Mouse (Mus musculus): Measurements from ENCODE around the gene Thsd7b.
"Not testable (repeated sequence)": the region's sequence is repeated elsewhere in the genome, so short reads cannot be mapped to it uniquely, and the experiment has no call there.

Gene Thsd7b

GRCm38 (mm10) chr1:130085910-130086309, 812.8 kb downstream of the Thsd7b start:
- in situ Hi-C loops (cut with MboI, MseI): no loop called here

- in situ Hi-C loops (cut with MboI, MseI): no loop called here
These were observed 826.1 kb downstream of the Thsd7b start for GRCm38 (mm10) chr1:130099227-130099626.

- in situ Hi-C loops (cut with MboI, MseI): no loop called here
These were observed 839.6 kb downstream of the Thsd7b start for GRCm38 (mm10) chr1:130112580-130113314.

DNA sequence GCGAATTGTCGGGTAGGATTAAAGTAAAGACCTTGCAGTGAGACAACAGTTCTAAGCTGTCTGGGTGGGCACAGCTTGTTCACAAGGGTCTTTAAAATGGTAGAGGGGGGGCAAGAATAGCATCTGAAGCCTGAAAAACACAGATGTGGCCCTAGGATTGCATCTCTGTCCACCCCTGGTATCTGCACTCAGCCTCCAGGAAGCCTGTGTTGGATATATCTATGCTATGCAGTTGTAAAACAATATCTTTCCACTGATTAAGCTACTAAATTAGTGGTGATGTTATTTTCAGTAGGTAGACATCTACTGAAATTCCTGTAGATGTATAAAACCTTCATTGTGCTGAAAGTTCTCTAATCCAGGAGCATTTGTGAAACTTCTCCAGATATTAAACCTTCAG, 840.4 kb downstream of the Thsd7b start:
- in situ Hi-C loops (cut with MboI, MseI): no loop called here

GRCm38 (mm10) chr1:130130901-130131300, 857.8 kb downstream of the Thsd7b start:
- in situ Hi-C loops (cut with MboI, MseI): no loop called here

DNA sequence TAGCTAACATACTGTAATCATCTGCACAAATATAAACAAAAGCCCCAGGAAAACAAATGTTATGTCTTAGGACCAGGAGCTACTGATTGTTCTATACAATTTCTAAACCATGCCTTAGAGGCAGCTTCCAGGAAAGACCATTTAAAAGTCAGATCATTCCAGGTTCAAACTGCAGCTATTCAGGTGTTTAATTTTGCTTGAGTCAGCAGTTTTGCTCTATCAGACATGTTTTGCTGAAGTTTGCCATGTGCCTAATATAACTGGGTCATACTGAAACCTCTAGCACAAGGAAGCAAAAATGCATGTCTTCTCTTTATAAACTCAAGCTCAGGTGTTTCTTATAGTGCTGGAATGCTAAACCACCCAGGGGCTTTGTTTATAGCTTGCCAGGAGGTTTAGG, 893.1 kb downstream of the Thsd7b start:
- in situ Hi-C loops (cut with MboI, MseI): no loop called here

DNA sequence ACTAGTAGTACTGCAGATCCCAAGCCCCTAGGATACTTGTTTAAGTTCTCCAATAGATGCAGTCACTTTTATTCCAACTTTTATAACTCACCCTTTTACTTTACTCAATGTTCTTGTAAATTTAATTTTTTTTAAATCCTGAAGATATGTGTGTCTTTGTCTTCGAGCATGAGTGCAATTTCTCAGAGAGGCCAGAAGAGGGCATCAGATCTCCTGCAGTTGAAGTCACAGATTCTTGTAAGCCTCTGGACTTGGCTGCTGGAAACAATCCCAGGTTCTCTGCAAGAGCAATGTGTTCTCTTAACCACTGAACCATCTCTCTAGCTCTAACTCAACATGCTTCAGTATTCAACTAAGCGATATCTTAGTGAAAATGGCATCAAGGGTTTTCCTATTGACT, 894.2 kb downstream of the Thsd7b start:
- in situ Hi-C loops (cut with MboI, MseI): no loop called here

- in situ Hi-C loops (cut with MboI, MseI): no loop called here
These were observed 896.8 kb downstream of the Thsd7b start for GRCm38 (mm10) chr1:130169875-130170274.

GRCm38 (mm10) chr1:130170290-130170689, 897.2 kb downstream of the Thsd7b start:
- in situ Hi-C loops (cut with MboI, MseI): no loop called here

DNA sequence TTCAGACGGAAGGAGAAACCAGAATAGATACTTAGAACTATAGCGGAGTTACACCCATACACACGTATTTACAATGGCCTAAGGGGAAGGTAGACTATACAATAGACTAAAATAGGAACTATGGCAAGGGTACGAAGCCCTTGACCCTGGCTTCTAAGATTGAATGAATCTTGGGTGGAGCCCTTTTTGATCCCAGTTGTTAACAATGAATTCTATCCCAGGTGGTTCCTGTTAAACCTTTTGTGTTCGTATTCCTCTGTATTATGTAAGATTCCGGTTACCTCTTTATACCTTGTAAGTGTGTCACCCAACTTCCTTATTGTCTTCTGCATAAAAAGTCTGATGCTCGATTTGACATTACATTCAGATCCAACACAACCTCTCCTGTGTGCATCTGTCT, 913.7 kb downstream of the Thsd7b start:
- in situ Hi-C loops (cut with MboI, MseI): loop anchor here (25.0 kb wide), 1 partner anchor 1300 kb away; no protein-coding TSS in a partner anchor

GRCm38 (mm10) chr1:130192190-130193028, 919.3 kb downstream of the Thsd7b start:
- in situ Hi-C loops (cut with MboI, MseI): loop anchor here (25.0 kb wide), 1 partner anchor 1305 kb away; no protein-coding TSS in a partner anchor

DNA sequence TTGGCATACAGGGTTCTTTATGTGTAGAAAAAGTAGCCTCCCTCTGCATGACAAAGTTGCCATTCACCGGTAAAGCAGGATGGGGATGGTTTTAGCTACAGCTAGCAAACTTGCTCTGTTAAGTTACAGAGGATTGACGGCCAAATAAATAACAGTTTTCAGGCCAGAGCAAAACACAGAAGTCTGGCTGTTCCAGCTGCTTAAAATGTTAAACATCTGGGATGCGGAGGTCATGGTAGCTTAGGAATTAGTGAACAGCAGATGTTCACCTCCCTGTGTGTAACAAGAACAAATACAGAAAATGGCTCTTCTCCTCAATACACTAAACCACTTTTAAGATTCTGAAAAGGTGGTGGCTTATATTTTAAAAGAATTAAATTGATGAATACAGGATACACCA, 944.3 kb downstream of the Thsd7b start:
- in situ Hi-C loops (cut with MboI, MseI): no loop called here

DNA sequence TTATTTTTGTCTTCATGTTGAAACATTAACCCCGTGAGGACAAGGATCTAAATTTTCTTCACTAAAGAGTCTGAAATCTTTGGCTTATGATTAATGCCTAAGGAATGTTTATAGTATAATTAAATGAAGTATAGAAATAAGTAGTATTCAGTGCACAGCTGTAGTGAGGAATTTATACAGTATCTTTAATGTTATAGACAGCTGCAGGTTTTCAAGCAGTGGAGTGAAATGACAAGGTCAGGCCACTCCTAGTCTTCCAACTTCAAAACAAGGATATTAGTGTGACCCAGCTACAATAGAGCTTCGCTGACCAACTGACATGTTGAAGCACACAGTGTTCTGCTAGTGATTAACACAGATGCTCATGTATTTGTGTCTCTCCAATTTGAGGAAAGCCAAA, 949.8 kb downstream of the Thsd7b start:
- in situ Hi-C loops (cut with MboI, MseI): no loop called here

- in situ Hi-C loops (cut with MboI, MseI): no loop called here
These were observed 972.5 kb downstream of the Thsd7b start for GRCm38 (mm10) chr1:130245563-130245962.

- in situ Hi-C loops (cut with MboI, MseI): not testable (repeated sequence)
These were observed 973.2 kb downstream of the Thsd7b start for GRCm38 (mm10) chr1:130246264-130246663.

DNA sequence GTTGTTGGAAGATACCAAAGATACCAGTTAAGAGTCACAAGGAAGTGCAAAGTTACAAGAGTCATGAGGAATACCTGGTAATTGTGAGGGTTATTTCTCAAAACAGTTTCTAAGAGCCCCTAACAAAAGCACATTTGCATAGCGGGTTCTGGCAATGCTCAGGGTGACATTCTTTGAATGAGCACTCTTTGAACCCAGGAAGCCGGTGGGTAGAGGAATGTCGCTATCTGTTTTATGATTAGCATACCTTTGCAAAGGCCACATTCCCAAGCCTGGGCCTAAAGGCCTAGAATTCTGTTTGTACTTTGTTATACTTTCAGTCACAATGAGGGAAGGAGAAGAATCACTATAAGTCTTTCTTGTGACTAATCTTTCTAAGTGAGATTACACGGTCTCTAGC, 973.8 kb downstream of the Thsd7b start:
- in situ Hi-C loops (cut with MboI, MseI): not testable (repeated sequence)

- in situ Hi-C loops (cut with MboI, MseI): no loop called here
These were observed 988.9 kb downstream of the Thsd7b start for GRCm38 (mm10) chr1:130262046-130262445.
